Mouse (Mus musculus) neural tube, embryonic 11.5 days (tissue): ENCODE data around the gene Gm11034. TPM values are rescaled to one million over a fixed set of nuclear protein-coding genes. Genes with fewer than 3 reads are reported as not detected.
A peak's percentile ranks its signal among the peaks of the same experiment; 100 is the strongest.

Experiments
- ATAC-seq: fragments of 200-750 bp; cut with Nextera tagmentation; 2 replicates; pipeline ENCODE4 v1.8.0; 2017; ENCODE audit warnings: moderate number of reproducible peaks, mild to moderate bottlenecking, moderate TSS enrichment, moderate library complexity; ENCODE audit not compliant: insufficient read depth, low FRiP score, low TSS enrichment
- DNase-seq: peaks from one replicate; pipeline ENCODE4 v3.0.0-alpha.2; 2015; ENCODE audit warnings: low spot score
- H3K27ac ChIP-seq: fragments of 300-500 bp; sonication (generic); 2 replicates; pipeline ENCODE4 v1.5.1; 2014; ENCODE audit warnings: low read depth, mild to moderate bottlenecking, low read length
- H3K27me3 ChIP-seq: fragments of 300-500 bp; sonication (generic); 2 replicates; pipeline ENCODE4 v1.6.1; 2014; ENCODE audit warnings: mild to moderate bottlenecking, low read length, mixed read lengths; ENCODE audit not compliant: control insufficient read depth, insufficient read depth
- H3K36me3 ChIP-seq: fragments of 300-500 bp; sonication (generic); 2 replicates; pipeline ENCODE4 v1.6.1; 2014; ENCODE audit warnings: mild to moderate bottlenecking, low read length, moderate library complexity, mixed read lengths; ENCODE audit not compliant: control insufficient read depth, insufficient read depth
- H3K4me1 ChIP-seq: fragments of 300-500 bp; sonication (generic); 2 replicates; pipeline ENCODE4 v1.6.1; 2014; ENCODE audit warnings: low read length, mixed read lengths; ENCODE audit not compliant: control insufficient read depth, insufficient read depth
- H3K4me2 ChIP-seq: fragments of 300-500 bp; sonication (generic); 2 replicates; pipeline ENCODE4 v1.6.1; 2014; ENCODE audit warnings: low read depth, mild to moderate bottlenecking, moderate library complexity
- H3K4me3 ChIP-seq: fragments of 300-500 bp; sonication (generic); 2 replicates; pipeline ENCODE4 v1.5.1; 2014; ENCODE audit warnings: low read depth, low read length
- H3K9ac ChIP-seq: fragments of 300-500 bp; sonication (generic); 2 replicates; pipeline ENCODE4 v1.6.1; 2014; ENCODE audit warnings: mild to moderate bottlenecking, low read length
- H3K9me3 ChIP-seq: fragments of 300-500 bp; sonication (generic); 2 replicates; pipeline ENCODE4 v1.6.1; 2016; ENCODE audit warnings: low read length; ENCODE audit not compliant: control insufficient read depth
- WGBS: fragments of 180-500 bp; shearing (Covaris S2); extraction: QIAGEN DNeasy Blood & Tissue Kit; methylation state at CpG from one replicate; pipeline ENCODE4 v1.1.7; 2014; 5-methylcytosine and 5-hydroxymethylcytosine counted together
- polyA plus RNA-seq: library from polyadenylated mRNA; unstranded; fragments of >200 nt; fragmentation: Nextera tagmentation; extraction: Ambion mirVana; gene quantifications from 2 replicates; pipeline ENCODE4 v1.2.1, GENCODE M21; 2014

Gm11034 gene
- polyA plus RNA-seq, 1 experiment from 2014 or later, result not detected

DNA sequence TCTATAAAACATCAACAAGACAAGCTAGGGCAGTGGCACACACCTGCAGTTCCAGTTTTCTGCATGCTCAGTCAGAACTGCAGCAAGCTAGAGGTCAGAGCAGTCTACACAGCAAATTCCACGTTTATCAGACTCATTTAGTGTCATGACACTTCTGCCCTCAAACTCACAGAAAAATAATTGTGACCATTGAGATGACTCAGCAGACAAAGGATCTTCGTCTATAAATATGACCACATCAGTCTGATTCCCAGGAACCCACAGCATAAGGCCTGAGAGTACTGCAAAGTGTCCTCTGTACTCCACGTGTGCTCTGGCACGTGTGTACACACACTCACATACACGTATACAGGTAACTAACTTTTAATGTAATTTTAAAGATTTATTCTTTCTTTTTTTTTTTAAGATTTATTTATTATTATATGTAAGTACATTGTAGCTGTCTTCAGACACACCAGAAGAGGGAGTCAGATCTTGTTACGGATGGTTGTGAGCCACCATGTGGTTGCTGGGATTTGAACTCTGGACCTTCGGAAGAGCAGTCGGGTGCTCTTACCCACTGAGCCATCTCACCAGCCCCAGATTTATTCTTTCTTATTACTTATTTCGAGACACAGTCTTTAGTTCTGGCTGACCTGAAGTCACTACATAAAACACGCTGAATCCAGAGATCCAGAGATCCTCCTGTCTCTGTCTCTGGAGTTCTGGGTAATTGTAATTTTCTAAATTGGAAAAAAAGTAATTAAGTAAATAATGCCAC lies 5.5 kb upstream of the Gm11034 start:
- H3K27ac ChIP-seq, result no peak overlapping the region
- H3K4me1 ChIP-seq, result peaks cover 5% of the 10 kb centered on the region
- H3K9ac ChIP-seq, result no peak overlapping the region
- peak overlapping the region; percentile 16; the same call in 1 of the 2 replicates for H3K4me2 ChIP-seq
- no peaks in the 10 kb centered on the region for H3K9me3 ChIP-seq
- ATAC-seq (peak; percentile 11; the same call in 1 of the 2 replicates), DNase-seq (no peak)
- peaks cover 10% of the 10 kb centered on the region for H3K36me3 ChIP-seq
- H3K4me3 ChIP-seq, result peak overlapping the region; percentile 77; the same call in 1 of the 2 replicates
- H3K27me3 ChIP-seq, result no peaks in the 10 kb centered on the region
- 80% methylated on average over 9 of the region's 10 CpGs for WGBS

DNA sequence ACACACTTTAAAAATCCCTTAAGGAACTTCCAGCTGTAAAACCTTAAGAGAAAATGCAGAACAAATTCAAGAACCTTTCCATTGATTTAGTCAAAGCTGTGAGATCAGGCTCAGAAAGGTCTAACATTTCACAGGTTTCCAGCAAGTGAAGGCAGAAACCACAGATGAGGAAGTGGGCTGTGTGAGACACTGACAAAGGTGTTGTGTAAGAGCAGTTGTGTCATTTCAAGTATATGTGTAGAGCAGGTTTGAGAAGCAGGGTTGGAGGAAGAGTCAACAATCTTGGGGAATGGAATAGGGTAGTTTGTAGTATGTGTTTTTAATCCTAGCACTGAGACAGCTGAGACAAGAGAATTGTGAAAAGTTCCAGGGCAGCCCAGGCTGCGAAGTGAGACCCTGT lies 2.4 kb upstream of the Gm11034 start:
- WGBS, result 54% methylated on average over 1 of the region's 1 CpGs
- H3K9me3 ChIP-seq, result no peaks in the 10 kb centered on the region
- peaks cover 5% of the 10 kb centered on the region for H3K4me1 ChIP-seq
- H3K9ac ChIP-seq, result no peak overlapping the region
- DNase-seq (no peak), ATAC-seq (no peak)
- H3K27me3 ChIP-seq, result no peaks in the 10 kb centered on the region
- no peak overlapping the region for H3K27ac ChIP-seq
- H3K4me2 ChIP-seq, result no peak overlapping the region
- H3K36me3 ChIP-seq, result no peaks in the 10 kb centered on the region
- H3K4me3 ChIP-seq, result no peak overlapping the region

DNA sequence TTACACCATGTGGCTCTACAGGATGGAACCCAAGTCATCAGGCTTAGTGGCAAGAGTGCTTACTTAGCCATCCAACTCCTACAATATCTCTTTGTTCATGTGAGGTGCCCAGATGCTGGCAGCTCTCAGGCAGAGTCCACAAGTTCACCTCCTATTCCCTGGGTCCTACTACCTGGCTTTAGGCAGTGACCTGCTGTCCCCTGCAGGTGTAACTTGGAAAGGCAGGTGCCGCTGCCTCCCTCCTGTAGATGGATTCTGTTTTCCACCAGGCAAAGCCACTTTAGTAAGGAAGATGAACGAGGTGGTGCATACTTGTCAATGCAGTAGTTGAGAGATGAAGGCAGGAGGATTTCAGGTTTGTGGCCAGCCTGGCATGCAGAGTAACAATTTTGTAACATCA lies 1.6 kb upstream of the Gm11034 start:
- 47% methylated on average over 2 of the region's 2 CpGs for WGBS
- Histone ChIP-seq H3K27me3 (no peaks in the 10 kb centered on the region), H3K4me1 (no peaks in the 10 kb centered on the region), H3K27ac (no peak overlapping the region), H3K36me3 (no peaks in the 10 kb centered on the region), H3K9me3 (no peaks in the 10 kb centered on the region), H3K4me2 (no peak overlapping the region), H3K9ac (no peak overlapping the region), H3K4me3 (no peak overlapping the region)
- ATAC-seq (no peak), DNase-seq (no peak)

DNA sequence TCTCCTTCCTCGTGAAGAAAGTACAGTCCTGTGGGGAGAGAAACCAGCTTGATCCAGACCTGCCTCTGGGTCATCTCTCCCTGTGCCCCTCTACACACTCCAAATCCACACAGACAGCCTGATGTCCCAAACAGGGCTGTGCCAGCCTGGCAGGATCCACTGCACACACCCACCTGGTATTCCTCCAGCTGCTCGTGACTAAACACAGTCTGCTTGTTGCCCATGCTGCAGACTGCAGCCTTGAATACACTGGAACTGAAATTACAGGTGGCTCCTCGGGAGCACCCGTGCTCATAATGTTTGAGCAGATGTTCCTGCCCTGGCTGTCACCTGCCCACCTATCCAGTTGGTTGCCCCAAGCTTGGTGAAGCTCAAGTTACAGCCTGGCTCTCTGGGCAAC lies 685 bp downstream of the Gm11034 start, which contains the start of gene Cib3:
TSS of gene Cib3 (minus strand) at position 87 of the 400 bp plus-strand sequence.
- Histone ChIP-seq H3K4me3 (no peak within 1 kb of the TSS), H3K4me1 (no peaks in the 10 kb centered on the region), H3K27ac (no peak within 1 kb of the TSS), H3K4me2 (no peak within 1 kb of the TSS), H3K36me3 (no peaks in the 10 kb centered on the region), H3K9me3 (no peaks in the 10 kb centered on the region), H3K27me3 (no peaks in the 10 kb centered on the region), H3K9ac (no peak within 1 kb of the TSS)
- 69% methylated on average over 4 of the region's 4 CpGs for WGBS
- DNase-seq, result no peak
- no peak for ATAC-seq

DNA sequence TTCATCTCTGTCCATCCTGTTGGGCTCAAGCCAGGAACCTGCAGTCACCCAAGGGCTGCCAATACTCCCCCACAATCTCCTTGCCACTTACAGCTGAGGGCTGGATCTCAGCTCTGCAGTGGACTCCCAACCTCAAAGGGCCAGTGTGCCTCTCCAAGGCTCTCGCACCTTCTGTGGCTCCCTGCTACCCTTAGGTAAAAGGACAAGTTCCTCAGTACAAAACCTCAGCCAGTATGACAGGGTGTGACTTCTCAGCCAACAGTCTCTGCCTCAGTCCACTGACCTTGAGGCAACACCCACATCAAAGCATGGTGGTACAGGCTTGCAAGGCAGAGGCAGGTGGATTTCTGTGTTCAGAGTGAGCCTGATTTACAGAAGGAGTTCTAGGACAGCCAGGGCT lies 1.6 kb downstream of the Gm11034 start:
- Histone ChIP-seq H3K4me2 (no peak overlapping the region), H3K9ac (no peak overlapping the region), H3K9me3 (no peaks in the 10 kb centered on the region), H3K4me1 (no peaks in the 10 kb centered on the region), H3K4me3 (no peak overlapping the region), H3K27me3 (no peaks in the 10 kb centered on the region), H3K27ac (no peak overlapping the region), H3K36me3 (no peaks in the 10 kb centered on the region)
- DNase-seq (no peak), ATAC-seq (no peak)
- 91% methylated on average over 1 of the region's 1 CpGs for WGBS

- 43% methylated on average over 2 of the region's 2 CpGs for WGBS
- Histone ChIP-seq H3K27me3 (no peaks in the 10 kb centered on the region), H3K9ac (no peak overlapping the region), H3K4me3 (no peak overlapping the region), H3K4me2 (no peak overlapping the region), H3K36me3 (no peaks in the 10 kb centered on the region), H3K9me3 (no peaks in the 10 kb centered on the region), H3K4me1 (no peaks in the 10 kb centered on the region), H3K27ac (no peak overlapping the region)
- no peak for ATAC-seq
- DNase-seq, result no peak
Measured at GRCm38 (mm10) chr8:72210710-72211109, 2.7 kb downstream of the Gm11034 start.

GRCm38 (mm10) chr8:72210222-72210621 lies 3.2 kb downstream of the Gm11034 start:
- DNase-seq (no peak), ATAC-seq (no peak)
- Histone ChIP-seq H3K4me1 (no peaks in the 10 kb centered on the region), H3K4me3 (no peak overlapping the region), H3K36me3 (no peaks in the 10 kb centered on the region), H3K9me3 (no peaks in the 10 kb centered on the region), H3K9ac (no peak overlapping the region), H3K4me2 (no peak overlapping the region), H3K27ac (no peak overlapping the region), H3K27me3 (no peaks in the 10 kb centered on the region)
- WGBS, result 77% methylated on average over 4 of the region's 4 CpGs

DNA sequence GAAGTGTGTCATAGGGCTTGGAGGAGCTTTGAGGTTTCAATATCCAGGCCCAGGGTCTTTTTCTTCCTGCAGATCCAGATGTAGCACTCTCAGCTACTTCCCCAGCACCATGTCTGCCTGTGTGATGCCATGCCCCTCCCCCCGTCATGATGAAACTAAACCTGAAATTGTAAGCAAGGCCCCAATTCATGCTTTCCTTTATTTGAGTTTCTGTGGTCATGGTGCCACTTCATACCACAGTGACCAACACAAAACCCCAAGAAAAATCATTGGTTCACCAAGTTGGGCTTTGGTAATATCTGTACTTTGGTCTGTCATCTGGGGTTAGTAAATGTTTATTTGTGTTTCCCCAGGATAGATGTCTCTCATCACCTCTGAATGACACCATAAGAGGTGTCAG lies 4.9 kb downstream of the Gm11034 start:
- Histone ChIP-seq H3K27ac (no peak overlapping the region), H3K9ac (no peak overlapping the region), H3K9me3 (no peaks in the 10 kb centered on the region; the same call in 1 of the 2 replicates), H3K36me3 (no peaks in the 10 kb centered on the region), H3K4me2 (no peak overlapping the region), H3K4me3 (no peak overlapping the region), H3K4me1 (no peaks in the 10 kb centered on the region), H3K27me3 (no peaks in the 10 kb centered on the region)
- ATAC-seq (no peak), DNase-seq (no peak)
- 78% methylated on average over 1 of the region's 1 CpGs for WGBS

- DNase-seq (no peak), ATAC-seq (no peak)
- Histone ChIP-seq H3K4me2 (no peak overlapping the region), H3K36me3 (no peaks in the 10 kb centered on the region), H3K9ac (no peak overlapping the region), H3K27ac (no peak overlapping the region), H3K4me1 (no peaks in the 10 kb centered on the region), H3K4me3 (no peak overlapping the region), H3K9me3 (0 out of 2 replicates have a peak, but pooled peaks cover 5% of the 10 kb centered on the region), H3K27me3 (no peaks in the 10 kb centered on the region)
- 60% methylated on average over 8 of the region's 8 CpGs for WGBS
Measured at GRCm38 (mm10) chr8:72197997-72198396, 15.4 kb downstream of the Gm11034 start.
